Mouse (Mus musculus) G1E (cell line): ENCODE data around the gene Gm37419.

Experiments
- CTCF ChIP-seq: IDR thresholded peaks from 2 replicates; pipeline ENCODE4 v1.5.1; 2012; ENCODE audit warnings: low read depth, low read length, inconsistent platforms, mixed read lengths
- GATA1 ChIP-seq: IDR thresholded peaks from 2 replicates; pipeline ENCODE4 v1.6.1; 2012; ENCODE audit warnings: borderline replicate concordance, low read length, inconsistent platforms, mixed read lengths
- POLR2AphosphoS5 ChIP-seq: IDR thresholded peaks from 2 replicates; pipeline ENCODE4 v1.6.1; 2012; ENCODE audit warnings: low read depth, low read length, inconsistent platforms; ENCODE audit not compliant: insufficient replicate concordance

DNA sequence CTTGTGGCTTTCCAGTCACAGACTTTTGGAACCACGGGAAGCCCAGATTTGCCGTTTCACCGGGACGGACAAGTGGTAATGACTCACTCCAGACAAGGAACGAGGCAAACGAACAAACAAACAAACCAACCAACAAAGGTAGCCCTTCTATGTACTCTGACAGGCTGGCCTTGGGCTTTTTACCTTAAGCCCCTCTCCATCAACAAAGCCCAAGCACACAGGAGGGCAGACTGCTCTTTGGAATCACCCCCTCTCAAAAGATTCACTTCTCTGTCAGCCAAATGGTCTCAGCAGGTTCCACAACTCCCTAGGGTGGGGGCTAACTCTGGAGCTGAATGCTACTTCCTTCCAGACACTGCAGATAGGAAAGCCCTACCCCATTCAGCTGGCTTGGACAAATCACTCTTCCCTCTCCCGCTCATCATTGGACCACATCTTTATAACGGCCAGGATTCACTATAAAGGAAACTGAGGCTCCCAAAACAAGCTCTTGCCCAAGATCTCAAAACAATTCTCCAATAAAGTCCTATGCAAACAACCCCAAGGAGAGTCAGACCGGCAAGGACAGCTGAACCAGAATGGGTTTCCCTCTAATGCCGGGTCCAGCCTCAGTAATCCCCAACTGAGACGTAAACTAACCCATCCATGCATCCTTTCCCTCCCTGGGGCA, 7.9 kb upstream of the Gm37419 start:
- no peak for TF ChIP-seq CTCF
- no peak for TF ChIP-seq POLR2AphosphoS5
- no peak for TF ChIP-seq GATA1
